Mouse (Mus musculus) G1E (cell line): ENCODE results near the gene Hivep3. TPM values are rescaled to one million over a fixed set of nuclear protein-coding genes. Genes with fewer than 3 reads are reported as not detected.

Experiments used
- ATAC-seq: 2 replicates; pipeline ENCODE4 v1.8.0; 2016; ENCODE audit warnings: mild to moderate bottlenecking; ENCODE audit not compliant: insufficient number of reproducible peaks, poor library complexity, low FRiP score, severe bottlenecking; ENCODE audit errors: extremely low read depth
- DNase-seq: peaks from one replicate; pipeline ENCODE4 v3.0.0; 2012; ENCODE audit warnings: low spot score
- H3K27me3 ChIP-seq: 2 replicates; pipeline ENCODE4 v1.6.1; 2012; ENCODE audit warnings: mild to moderate bottlenecking, low read length, inconsistent platforms; ENCODE audit not compliant: insufficient read depth
- H3K36me3 ChIP-seq: replicated peaks from 2 replicates; pipeline ENCODE3; 2012; ENCODE audit warnings: mild to moderate bottlenecking, inconsistent platforms
- H3K4me1 ChIP-seq: 2 replicates; pipeline ENCODE4 v1.6.1; 2012; ENCODE audit warnings: low read depth, low read length, inconsistent platforms, mixed read lengths; ENCODE audit not compliant: insufficient read depth
- H3K4me3 ChIP-seq: 2 replicates; pipeline ENCODE4 v1.5.1; 2012; ENCODE audit warnings: low read depth, mild to moderate bottlenecking, inconsistent platforms, low read length, moderate library complexity, mixed read lengths
- H3K9me3 ChIP-seq: replicated peaks from 2 replicates; pipeline ENCODE4 v1.6.1; 2012; ENCODE audit warnings: inconsistent platforms
- CTCF ChIP-seq: IDR thresholded peaks from 2 replicates; pipeline ENCODE4 v1.5.1; 2012; ENCODE audit warnings: low read depth, low read length, inconsistent platforms, mixed read lengths
- GATA1 ChIP-seq: IDR thresholded peaks from 2 replicates; pipeline ENCODE4 v1.6.1; 2012; ENCODE audit warnings: borderline replicate concordance, low read length, inconsistent platforms, mixed read lengths
- GATA2 ChIP-seq: IDR thresholded peaks from 2 replicates; pipeline ENCODE4 v1.6.1; 2012; ENCODE audit warnings: low read depth, low read length, inconsistent platforms, borderline replicate concordance
- POLR2AphosphoS5 ChIP-seq: IDR thresholded peaks from 2 replicates; pipeline ENCODE4 v1.6.1; 2012; ENCODE audit warnings: low read depth, low read length, inconsistent platforms; ENCODE audit not compliant: insufficient replicate concordance
- TAL1 ChIP-seq: conservative IDR thresholded peaks from 2 replicates; pipeline ENCODE4 v1.6.1; 2012; ENCODE audit warnings: low read depth, low read length, inconsistent platforms, mixed read lengths
- polyA plus RNA-seq: library from polyadenylated mRNA; stranded (reverse); fragments of >175 nt; gene quantifications from 2 replicates; pipeline ENCODE4 v1.2.3, GENCODE M21; 2012
- total RNA-seq, 2 experiments: library from RNA; stranded (forward) in 1 of 2; stranded (reverse) in 1 of 2; fragments of 200-1000 nt in 1 of 2; fragments of >200 nt in 1 of 2; fragmentation: Nextera tagmentation in 1 of 2; gene quantifications; 2 replicates each; pipeline ENCODE4 v1.2.3; 2014 to 2017

Gene Hivep3
- total and polyA plus RNA-seq, 3 experiments, result 0.49 TPM; not detected in 2

DNA sequence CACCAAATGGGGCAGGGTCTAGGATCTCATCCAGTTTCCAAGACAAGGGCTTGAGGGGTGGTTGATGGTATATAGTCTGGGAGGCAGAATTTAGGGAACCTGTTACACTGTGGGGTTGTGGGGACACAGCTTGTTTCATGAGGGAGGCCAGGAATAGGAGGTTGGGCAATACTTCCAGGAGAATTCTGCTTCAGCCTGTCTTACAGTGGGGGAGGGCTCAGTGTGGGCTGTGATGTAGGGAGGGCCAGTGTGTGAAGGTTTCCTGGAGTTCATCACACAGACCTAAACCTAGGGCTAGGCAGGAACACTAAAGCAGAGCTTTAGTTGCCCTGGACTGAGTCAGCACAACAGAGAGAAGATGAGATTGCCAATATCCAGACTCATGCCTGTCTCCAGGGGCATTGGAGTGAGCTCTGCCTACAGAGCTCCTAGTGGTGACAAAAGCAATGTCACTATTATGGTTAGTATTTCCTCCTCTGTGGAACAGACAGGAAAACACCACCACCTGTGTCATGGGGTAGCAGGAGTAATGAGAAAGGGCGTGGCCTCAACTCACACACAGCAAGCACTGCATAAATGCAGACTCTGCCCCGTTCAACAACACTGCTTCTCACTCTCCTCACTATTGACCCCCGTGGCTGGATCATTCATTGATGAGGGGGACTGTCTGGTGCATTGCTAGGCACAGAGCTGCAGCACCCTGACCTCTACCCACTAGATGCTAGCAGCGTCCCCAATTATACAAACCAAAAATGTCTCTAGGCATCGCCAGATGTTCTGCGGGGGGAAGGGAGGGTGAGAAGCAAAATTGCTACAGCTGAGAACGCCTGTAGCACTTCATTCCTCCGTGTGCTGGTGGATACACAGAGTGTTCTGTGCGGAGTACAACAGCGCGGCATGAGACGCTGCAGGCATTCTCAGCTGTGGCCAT, 213.9 kb downstream of the Hivep3 start:
- no peak overlapping the region for H3K4me3 ChIP-seq
- no peak for ATAC-seq
- no peaks in the 10 kb centered on the region for H3K27me3 ChIP-seq
- H3K36me3 ChIP-seq, result no peaks in the 10 kb centered on the region
- TF ChIP-seq TAL1 (no peak), POLR2AphosphoS5 (no peak), GATA2 (no peak), GATA1 (no peak), CTCF (no peak)
- no peaks in the 10 kb centered on the region for H3K4me1 ChIP-seq
- DNase-seq, result no peak
- H3K9me3 ChIP-seq, result peaks cover 70% of the 10 kb centered on the region

- Histone ChIP-seq H3K9me3 (peaks cover 75% of the 10 kb centered on the region), H3K4me3 (no peak overlapping the region), H3K27me3 (no peaks in the 10 kb centered on the region), H3K4me1 (no peaks in the 10 kb centered on the region), H3K36me3 (no peaks in the 10 kb centered on the region)
- ATAC-seq (no peak), DNase-seq (no peak)
- TF ChIP-seq POLR2AphosphoS5 (no peak), CTCF (no peak), TAL1 (no peak), GATA2 (no peak), GATA1 (no peak)
Observed at GRCm38 (mm10) chr4:119948406-119948805, 214.8 kb downstream of the Hivep3 start.

DNA sequence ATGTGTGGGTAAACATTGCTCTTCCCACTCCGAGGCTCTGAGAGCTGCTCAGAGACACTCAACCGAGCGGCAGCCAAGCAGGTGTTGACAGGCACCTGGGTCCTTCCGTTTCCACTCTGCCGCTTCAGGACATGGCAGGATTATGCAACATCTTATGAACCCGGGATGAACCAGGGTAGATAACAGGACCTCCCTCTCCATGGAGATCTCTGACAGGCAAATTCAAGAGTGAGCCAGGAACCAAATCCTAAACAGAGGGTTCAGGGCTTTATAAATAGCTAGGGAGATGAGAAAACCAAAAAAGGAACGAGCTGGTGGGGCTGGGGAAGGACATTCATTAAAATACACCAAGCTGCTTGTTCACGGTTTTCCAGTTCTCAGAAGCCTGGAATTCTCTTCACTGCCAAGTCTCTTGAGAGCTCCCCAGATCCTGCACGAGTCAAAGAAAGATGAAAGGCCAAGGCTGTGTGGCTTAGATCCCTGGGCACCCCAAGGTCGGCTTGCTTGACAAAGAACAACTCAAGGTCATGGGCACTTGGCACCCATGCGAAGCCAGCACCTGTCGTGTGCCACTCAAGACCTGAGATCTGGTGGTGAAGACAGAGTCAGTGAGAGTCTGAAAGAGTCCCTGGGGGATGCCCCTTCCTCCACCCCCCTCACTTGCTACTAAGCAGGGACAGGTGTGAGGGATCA, 215.5 kb downstream of the Hivep3 start:
- DNase-seq (no peak), ATAC-seq (no peak)
- Histone ChIP-seq H3K36me3 (no peaks in the 10 kb centered on the region), H3K9me3 (peaks cover 78% of the 10 kb centered on the region), H3K27me3 (no peaks in the 10 kb centered on the region), H3K4me3 (no peak overlapping the region), H3K4me1 (no peaks in the 10 kb centered on the region)
- TF ChIP-seq GATA2, result no peak
- no peak for TF ChIP-seq POLR2AphosphoS5
- TF ChIP-seq GATA1, result no peak
- no peak for TF ChIP-seq TAL1
- no peak for TF ChIP-seq CTCF

DNA sequence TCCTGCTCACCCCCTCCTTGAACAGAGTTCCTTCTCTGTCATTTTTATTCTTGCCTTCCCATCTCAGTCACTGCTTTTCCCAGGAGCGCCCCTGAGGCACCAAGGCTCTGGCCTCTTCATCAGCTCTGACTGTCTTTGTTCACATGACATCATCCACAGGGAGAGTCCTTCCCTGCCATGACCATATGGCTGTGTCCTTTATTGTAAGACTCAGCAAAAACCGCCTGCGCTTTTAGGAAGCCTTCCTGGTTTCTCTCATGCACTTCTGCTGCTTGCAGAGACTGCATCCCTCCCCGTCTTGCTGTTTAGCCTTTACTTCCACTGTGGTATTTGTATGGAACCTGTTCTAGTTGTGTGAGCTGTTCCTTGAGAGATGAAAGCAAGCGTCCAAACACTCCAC, 216.6 kb downstream of the Hivep3 start:
- ATAC-seq (no peak), DNase-seq (no peak)
- Histone ChIP-seq H3K27me3 (no peaks in the 10 kb centered on the region), H3K36me3 (no peaks in the 10 kb centered on the region), H3K4me1 (no peaks in the 10 kb centered on the region), H3K4me3 (no peak overlapping the region), H3K9me3 (peaks cover 78% of the 10 kb centered on the region)
- TF ChIP-seq GATA1, result no peak

- H3K4me1 ChIP-seq, result no peaks in the 10 kb centered on the region
Observed at GRCm38 (mm10) chr4:119951081-119951480, 217.5 kb downstream of the Hivep3 start.

GRCm38 (mm10) chr4:119955008-119955407, 221.4 kb downstream of the Hivep3 start:
- ATAC-seq, result no peak
- no peak for TF ChIP-seq GATA2
- Histone ChIP-seq H3K27me3 (no peaks in the 10 kb centered on the region), H3K4me3 (no peak overlapping the region), H3K36me3 (no peaks in the 10 kb centered on the region), H3K4me1 (no peaks in the 10 kb centered on the region), H3K9me3 (peaks cover 84% of the 10 kb centered on the region)
- no peak for DNase-seq

More at GRCm38 (mm10) chr4:119951081-119951480, 217.5 kb downstream of the Hivep3 start:
- H3K4me3 ChIP-seq, result no peak overlapping the region
- DNase-seq (no peak), ATAC-seq (no peak)
- H3K36me3 ChIP-seq, result no peaks in the 10 kb centered on the region
- TF ChIP-seq POLR2AphosphoS5, result no peak
- TF ChIP-seq GATA1, result no peak
- TF ChIP-seq TAL1, result no peak
- no peak for TF ChIP-seq GATA2
- no peak for TF ChIP-seq CTCF
- no peaks in the 10 kb centered on the region for H3K27me3 ChIP-seq
- peaks cover 85% of the 10 kb centered on the region for H3K9me3 ChIP-seq

- ATAC-seq (no peak), DNase-seq (no peak)
- Histone ChIP-seq H3K4me3 (no peak overlapping the region), H3K27me3 (no peaks in the 10 kb centered on the region), H3K36me3 (no peaks in the 10 kb centered on the region), H3K9me3 (peaks cover 81% of the 10 kb centered on the region), H3K4me1 (no peaks in the 10 kb centered on the region)
- TF ChIP-seq TAL1 (no peak), CTCF (no peak), GATA1 (no peak), GATA2 (no peak), POLR2AphosphoS5 (no peak)
Observed at GRCm38 (mm10) chr4:119957970-119958369, 224.4 kb downstream of the Hivep3 start.
